Mouse (Mus musculus) left cerebral cortex, postnatal 10 days (tissue): ENCODE results near the gene Notch1. TPM values are rescaled to one million over a fixed set of nuclear protein-coding genes. Genes with fewer than 3 reads are reported as not detected.

Source experiments
- microRNA-seq: library from miRNA; unstranded; fragments of <30 nt; microRNA quantifications from one replicate; pipeline ENCODE4 v1.2.0, GENCODE M21; 2022
- total RNA-seq, 2 experiments: library from RNA; stranded (reverse); gene quantifications; 2 replicates each; pipeline ENCODE4 v1.2.3; 2021

Gene Notch1
- total RNA-seq, 2 experiments from 2014 or later, result 26.4 to 30.5 TPM

Small RNA genes lying within 50 kb of the gene (microRNA-seq; reads per million reads assigned to microRNA genes)
- 2.0 reads per million for gene Mir6996

Other genes starting within 250 kb of the Notch1 start
- 1 to 10 TPM; 1.3 to 2.0 TPM for gene Ccdc187, start 222.1 kb downstream of the Notch1 start, total RNA-seq
- 100 to 1,000 TPM; 103 to 108 TPM for gene Gpsm1, start 201.1 kb downstream of the Notch1 start, total RNA-seq
- gene Dnlz, start 164.6 kb downstream of the Notch1 start, total RNA-seq, result 10 to 100 TPM; 26.7 to 27.6 TPM
- gene Card9, start 155.7 kb downstream of the Notch1 start, total RNA-seq, result 1 to 10 TPM; 2.1 to 2.9 TPM
- gene Snapc4, start 136.0 kb downstream of the Notch1 start, total RNA-seq, result 10 to 100 TPM; 78.8 to 80.9 TPM
- gene Entr1, start 127.3 kb downstream of the Notch1 start, total RNA-seq, result 100 to 1,000 TPM; 187 to 190 TPM
- 100 to 1,000 TPM; 126 to 129 TPM for gene Pmpca, start 127.3 kb downstream of the Notch1 start, total RNA-seq
- gene Inpp5e, start 107.5 kb downstream of the Notch1 start, total RNA-seq, result 10 to 100 TPM; 17.3 to 19.6 TPM
- gene Sec16a, start 71.4 kb downstream of the Notch1 start, total RNA-seq, result 10 to 100 TPM; 43.6 to 46.3 TPM
- gene Egfl7, start 63.4 kb upstream of the Notch1 start, total RNA-seq, result 10 to 100 TPM; 73.5 to 83.0 TPM
- gene Gm20532, start 70.0 kb upstream of the Notch1 start, total RNA-seq, result not detected
- 1 to 10 TPM; 1.6 to 2.2 TPM for gene Agpat2, start 87.8 kb upstream of the Notch1 start, total RNA-seq
- 10 to 100 TPM; 88.2 to 90.8 TPM for gene Fam69b, start 111.8 kb upstream of the Notch1 start, total RNA-seq
- not detected for gene Lcn4, start 154.6 kb upstream of the Notch1 start, total RNA-seq